Mouse (Mus musculus) kidney, postnatal 0 days (tissue): ENCODE data around the gene S1pr3. TPM values are rescaled to one million over a fixed set of nuclear protein-coding genes. Genes with fewer than 3 reads are reported as not detected.
A peak's percentile ranks its signal among the peaks of the same experiment; 100 is the strongest.

ENCODE experiments used
- ATAC-seq: fragments of 200-750 bp; cut with Nextera tagmentation; replicated peaks from 2 replicates; pipeline ENCODE4 v1.8.0; 2017; ENCODE audit warnings: low read depth, moderate number of reproducible peaks, moderate TSS enrichment, moderate library complexity; ENCODE audit not compliant: low FRiP score
- DNase-seq: peaks from one replicate; pipeline ENCODE4 v3.0.0-alpha.2; 2016; ENCODE audit warnings: low spot score
- H3K27ac ChIP-seq: fragments of 300-500 bp; sonication (generic); 2 replicates; pipeline ENCODE4 v1.5.1; 2014; ENCODE audit warnings: mild to moderate bottlenecking
- H3K27me3 ChIP-seq: fragments of 300-500 bp; sonication (generic); 2 replicates; pipeline ENCODE4 v1.6.1; 2014; ENCODE audit warnings: low read length, mixed read lengths; ENCODE audit not compliant: insufficient read depth
- H3K36me3 ChIP-seq: fragments of 300-500 bp; sonication (generic); 2 replicates; pipeline ENCODE4 v1.6.1; 2014; ENCODE audit warnings: low read length, mixed read lengths; ENCODE audit not compliant: insufficient read depth
- H3K4me1 ChIP-seq: fragments of 300-500 bp; sonication (generic); replicated peaks from 2 replicates; pipeline ENCODE4 v1.6.1; 2014; ENCODE audit warnings: antibody characterized with exemption, low read length, mixed read lengths; ENCODE audit not compliant: insufficient read depth
- H3K4me2 ChIP-seq: fragments of 300-500 bp; sonication (generic); 2 replicates; pipeline ENCODE4 v1.6.1; 2014; ENCODE audit warnings: mild to moderate bottlenecking, low read length, moderate library complexity, mixed read lengths
- H3K4me3 ChIP-seq: fragments of 300-500 bp; sonication (generic); replicated peaks from 2 replicates; pipeline ENCODE4 v1.5.1; 2014; ENCODE audit warnings: low read depth, low read length
- H3K9ac ChIP-seq: fragments of 300-500 bp; sonication (generic); 2 replicates; pipeline ENCODE4 v1.6.1; 2014; ENCODE audit warnings: low read depth, low read length
- H3K9me3 ChIP-seq: fragments of 300-500 bp; sonication (generic); replicated peaks from 2 replicates; pipeline ENCODE4 v1.6.1; 2016; ENCODE audit warnings: low read length, inconsistent platforms, mixed read lengths
- CTCF ChIP-seq: IDR thresholded peaks from 2 replicates; pipeline ENCODE4 v1.5.1; 2016; ENCODE audit warnings: antibody characterized with exemption, low read depth, mild to moderate bottlenecking, moderate library complexity
- WGBS: fragments of 180-500 bp; shearing (Covaris S2); extraction: QIAGEN DNeasy Blood & Tissue Kit; methylation state at CpG from one replicate; pipeline ENCODE4 v1.1.7; 2014; 5-methylcytosine and 5-hydroxymethylcytosine counted together
- polyA plus RNA-seq: library from polyadenylated mRNA; unstranded; fragments of >200 nt; fragmentation: Nextera tagmentation; extraction: Ambion mirVana; gene quantifications from 2 replicates; pipeline ENCODE4 v1.2.1, GENCODE M21; 2015

Gene S1pr3
- polyA plus RNA-seq, 1 experiment from 2014 or later = 36.7 TPM

DNA sequence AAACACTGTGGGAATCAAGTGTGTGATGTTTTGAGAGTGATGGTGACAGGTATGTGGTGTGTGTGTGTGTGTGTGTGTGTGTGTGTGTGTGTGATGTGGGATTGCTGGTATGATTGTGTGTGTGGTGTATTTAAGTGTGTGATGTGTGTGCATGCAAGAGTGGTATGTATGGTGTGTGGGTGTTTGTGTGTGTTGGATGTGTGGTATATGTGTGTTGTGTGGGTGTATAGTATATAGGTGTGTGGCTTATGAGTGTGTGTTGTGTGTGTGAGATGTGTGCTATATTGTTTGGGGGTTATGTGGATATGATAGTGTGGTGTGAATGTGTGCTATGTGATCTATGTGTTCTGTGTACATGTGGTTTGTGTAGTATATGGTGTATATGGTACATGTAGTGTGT lies 35.4 kb upstream of the S1pr3 start:
- ATAC-seq = no peak
- Histone ChIP-seq H3K4me3 (no peak overlapping the region), H3K4me1 (0 out of 2 replicates have a peak, but pooled peaks cover under 1% of the 10 kb centered on the region), H3K36me3 (no peaks in the 10 kb centered on the region), H3K4me2 (no peak overlapping the region), H3K27me3 (no peaks in the 10 kb centered on the region), H3K9ac (no peak overlapping the region), H3K27ac (no peak overlapping the region), H3K9me3 (no peaks in the 10 kb centered on the region)
- no peak for TF ChIP-seq CTCF
- DNase-seq = no peak

DNA sequence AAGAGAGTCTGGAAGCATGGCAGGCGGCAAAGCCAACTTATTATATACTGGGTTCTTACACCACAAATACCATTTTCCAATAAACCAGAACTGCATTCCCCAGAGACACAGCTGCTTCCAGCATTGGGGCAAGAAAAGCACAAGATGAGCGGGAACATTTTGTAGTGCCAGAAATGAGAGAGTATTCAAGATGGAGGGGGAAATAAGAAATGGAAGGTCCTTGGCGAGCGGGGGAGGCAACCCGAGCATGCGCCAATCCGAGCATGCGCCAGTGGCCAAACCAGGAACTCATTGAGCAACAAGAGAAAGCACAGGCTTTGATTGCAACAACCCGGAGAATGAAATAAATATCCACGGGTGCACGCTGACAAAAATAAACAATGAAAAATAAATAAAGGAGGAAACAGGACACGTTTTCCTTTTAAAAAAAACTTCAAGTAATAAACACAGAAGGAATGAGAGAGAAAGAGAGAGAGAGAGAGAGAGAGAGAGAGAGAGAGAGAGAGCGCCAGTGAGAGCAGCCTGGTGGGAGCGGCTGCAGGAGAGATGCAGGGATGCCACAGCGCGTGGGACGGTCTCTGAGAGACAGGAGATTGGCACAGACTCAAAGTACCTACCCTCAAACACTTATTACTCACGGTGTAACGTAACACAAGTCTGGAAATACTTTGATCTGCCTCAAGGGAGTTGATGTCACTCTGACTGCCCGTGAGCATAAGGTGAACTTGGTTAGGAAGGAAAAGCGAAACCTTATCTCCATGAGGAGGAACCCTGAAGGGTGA lies 34.2 kb upstream of the S1pr3 start:
- peak; percentile 47 for DNase-seq
- no peaks in the 10 kb centered on the region for H3K36me3 ChIP-seq
- H3K9ac ChIP-seq = no peak overlapping the region
- no peaks in the 10 kb centered on the region for H3K27me3 ChIP-seq
- no peak overlapping the region for H3K4me3 ChIP-seq
- no peak overlapping the region for H3K27ac ChIP-seq
- no peaks in the 10 kb centered on the region for H3K9me3 ChIP-seq
- ATAC-seq = peak; percentile 33; the same call in 1 of the 2 replicates
- TF ChIP-seq CTCF = no peak
- 0 out of 2 replicates have a peak, but pooled peaks cover 3% of the 10 kb centered on the region for H3K4me1 ChIP-seq
- 42% methylated on average over 21 of the region's 21 CpGs for WGBS
- H3K4me2 ChIP-seq = peak overlapping the region; percentile 40; the same call in 1 of the 2 replicates

DNA sequence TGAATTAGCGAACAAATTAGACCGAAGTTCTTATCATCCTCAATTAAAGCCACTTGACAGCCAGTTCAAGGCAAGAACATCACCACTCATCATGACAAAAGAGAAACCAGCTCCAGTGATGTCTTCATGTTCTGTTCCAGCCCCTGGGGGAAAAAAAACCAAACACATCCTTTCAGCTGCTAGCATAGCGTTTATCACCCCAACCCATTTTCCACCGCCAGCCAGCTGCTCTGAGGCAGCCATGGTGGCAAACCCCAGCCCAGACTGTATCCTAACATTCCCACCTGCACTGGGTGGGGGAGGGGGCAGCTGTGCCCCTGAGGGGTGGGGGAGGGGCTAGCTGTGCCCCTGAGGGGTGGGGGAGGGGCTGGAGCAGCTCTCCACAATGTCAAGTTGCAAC lies 30.3 kb upstream of the S1pr3 start:
- no peaks in the 10 kb centered on the region for H3K36me3 ChIP-seq
- no peak for TF ChIP-seq CTCF
- 59% methylated on average over 4 of the region's 4 CpGs for WGBS
- DNase-seq (peak; percentile 13), ATAC-seq (no peak)
- H3K4me3 ChIP-seq = no peak overlapping the region
- 0 out of 2 replicates have a peak, but pooled peaks cover 3% of the 10 kb centered on the region for H3K4me1 ChIP-seq
- H3K9me3 ChIP-seq = no peaks in the 10 kb centered on the region
- H3K27ac ChIP-seq = no peak overlapping the region
- no peak overlapping the region for H3K4me2 ChIP-seq
- H3K9ac ChIP-seq = no peak overlapping the region
- no peaks in the 10 kb centered on the region for H3K27me3 ChIP-seq

- H3K4me1 ChIP-seq = 0 out of 2 replicates have a peak, but pooled peaks cover 3% of the 10 kb centered on the region
- H3K27me3 ChIP-seq = no peaks in the 10 kb centered on the region
- no peak overlapping the region for H3K4me2 ChIP-seq
- 20% methylated on average over 6 of the region's 6 CpGs for WGBS
- TF ChIP-seq CTCF = no peak
- H3K4me3 ChIP-seq = no peak overlapping the region
- DNase-seq (peak; percentile 32), ATAC-seq (0 out of 2 replicates have a peak, but pooled peaks have one; percentile 25)
- no peaks in the 10 kb centered on the region for H3K36me3 ChIP-seq
- no peak overlapping the region for H3K9ac ChIP-seq
- H3K27ac ChIP-seq = no peak overlapping the region; the same call in 1 of the 2 replicates
- no peaks in the 10 kb centered on the region for H3K9me3 ChIP-seq
Observed at GRCm38 (mm10) chr13:51379596-51379995, 28.8 kb upstream of the S1pr3 start.

GRCm38 (mm10) chr13:51381498-51381897 lies 26.9 kb upstream of the S1pr3 start:
- DNase-seq (no peak), ATAC-seq (no peak)
- 92% methylated on average over 6 of the region's 6 CpGs for WGBS

DNA sequence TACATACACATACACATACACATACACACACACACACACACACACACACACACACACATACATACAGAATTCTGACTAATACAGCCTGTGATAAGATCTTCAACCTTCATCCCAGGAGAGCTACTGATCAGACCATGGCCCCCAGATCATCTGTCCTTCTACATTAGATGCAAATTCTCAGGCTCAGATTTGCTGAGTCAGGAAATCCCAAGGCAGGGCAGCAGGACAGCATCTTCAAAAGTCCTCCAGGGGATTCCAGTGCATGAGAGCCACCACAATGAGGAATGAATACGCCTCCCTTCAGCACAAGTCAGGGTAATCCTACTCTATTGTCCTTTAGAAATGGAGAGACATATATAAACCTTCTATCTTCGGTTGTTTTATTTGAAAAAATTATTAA lies 23.5 kb upstream of the S1pr3 start:
- H3K27me3 ChIP-seq = no peaks in the 10 kb centered on the region
- no peak for ATAC-seq
- 90% methylated on average over 2 of the region's 2 CpGs for WGBS
- H3K27ac ChIP-seq = no peak overlapping the region
- H3K4me3 ChIP-seq = no peak overlapping the region
- TF ChIP-seq CTCF = no peak
- no peaks in the 10 kb centered on the region for H3K4me1 ChIP-seq
- H3K9ac ChIP-seq = no peak overlapping the region
- H3K9me3 ChIP-seq = no peaks in the 10 kb centered on the region
- H3K4me2 ChIP-seq = no peak overlapping the region
- no peak for DNase-seq
- H3K36me3 ChIP-seq = no peaks in the 10 kb centered on the region

More at GRCm38 (mm10) chr13:51381498-51381897, 26.9 kb upstream of the S1pr3 start:
- no peak overlapping the region for H3K4me3 ChIP-seq
- no peak for TF ChIP-seq CTCF
- no peaks in the 10 kb centered on the region for H3K9me3 ChIP-seq
- H3K4me2 ChIP-seq = no peak overlapping the region
- 0 out of 2 replicates have a peak, but pooled peaks cover 3% of the 10 kb centered on the region for H3K4me1 ChIP-seq
- no peak overlapping the region for H3K9ac ChIP-seq
- no peak overlapping the region for H3K27ac ChIP-seq
- H3K36me3 ChIP-seq = no peaks in the 10 kb centered on the region
- H3K27me3 ChIP-seq = no peaks in the 10 kb centered on the region
